Mouse (Mus musculus) MEL (cell line): ENCODE measurements around the gene Gtf2ird1. TPM values are rescaled to one million over a fixed set of nuclear protein-coding genes. Genes with fewer than 3 reads are reported as not detected.

Experiments
- DNase-seq: peaks from one replicate; pipeline ENCODE4 v3.0.0; 2011; ENCODE audit warnings: low read depth, low spot score
- H3K27ac ChIP-seq: 2 replicates; pipeline ENCODE4 v1.5.1; 2012; ENCODE audit warnings: low read depth, mild to moderate bottlenecking, control low read depth, low read length, moderate library complexity; ENCODE audit not compliant: control insufficient read depth
- H3K27me3 ChIP-seq, 2 experiments: fragments of 150-350 bp in 1 of 2; sonication (generic) in 1 of 2; 2 replicates each; pipeline ENCODE4 v1.6.1; 2012; ENCODE audit warnings: low read length in 2 of 2, mild to moderate bottlenecking in 2 of 2, improper control_type of control experiment in 1 of 2, moderate library complexity in 1 of 2; ENCODE audit not compliant: insufficient read depth in 2 of 2, control insufficient read depth in 1 of 2
- H3K36me3 ChIP-seq, 2 experiments: 2 replicates each; pipeline ENCODE4 v1.6.1; 2012 to 2014; ENCODE audit warnings: low read length in 2 of 2, improper control_type of control experiment in 1 of 2, inconsistent platforms in 1 of 2, mild to moderate bottlenecking in 1 of 2; ENCODE audit not compliant: insufficient read depth in 2 of 2, control insufficient read depth in 1 of 2
- H3K4me1 ChIP-seq, 2 experiments: fragments of 150-350 bp in 1 of 2; sonication (generic) in 1 of 2; 2 replicates each; pipeline ENCODE4 v1.6.1; 2012; ENCODE audit warnings: low read length in 2 of 2, improper control_type of control experiment in 1 of 2, mild to moderate bottlenecking in 1 of 2; ENCODE audit not compliant: insufficient read depth in 2 of 2, control insufficient read depth in 1 of 2
- H3K4me3 ChIP-seq, 2 experiments: fragments of 150-350 bp in 1 of 2; sonication (generic) in 1 of 2; 2 replicates each; pipeline ENCODE4 v1.5.1; 2012; ENCODE audit warnings: low read depth in 2 of 2, low read length in 2 of 2, mild to moderate bottlenecking in 2 of 2, moderate library complexity in 2 of 2, control low read depth in 1 of 2, improper control_type of control experiment in 1 of 2; ENCODE audit not compliant: control insufficient read depth in 1 of 2, insufficient read depth in 1 of 2
- H3K79me2 ChIP-seq: 2 replicates; pipeline ENCODE4 v1.6.1; 2012; ENCODE audit warnings: mild to moderate bottlenecking, low read length, moderate library complexity; ENCODE audit not compliant: control insufficient read depth, poor library complexity, insufficient read depth
- H3K9ac ChIP-seq: 2 replicates; pipeline ENCODE4 v1.6.1; 2012; ENCODE audit warnings: low read depth, mild to moderate bottlenecking, control low read depth, low read length, moderate library complexity; ENCODE audit not compliant: control insufficient read depth, poor library complexity, severe bottlenecking
- H3K9me3 ChIP-seq: fragments of 150-350 bp; sonication (generic); replicated peaks from 2 replicates; pipeline ENCODE4 v1.6.1; 2012; ENCODE audit warnings: mild to moderate bottlenecking, low read length, improper control_type of control experiment, moderate library complexity; ENCODE audit not compliant: insufficient read depth
- BHLHE40 ChIP-seq: IDR thresholded peaks from 2 replicates; pipeline ENCODE4 v1.6.1; 2012; ENCODE audit warnings: low read depth, mild to moderate bottlenecking, inconsistent platforms, low read length, improper control_type of control experiment, borderline replicate concordance
- CHD1 ChIP-seq: IDR thresholded peaks from 2 replicates; pipeline ENCODE4 v1.6.1; 2012; ENCODE audit warnings: low read depth, mild to moderate bottlenecking, inconsistent platforms, low read length, improper control_type of control experiment
- CHD2 ChIP-seq: IDR thresholded peaks from 2 replicates; pipeline ENCODE4 v1.6.1; 2011; ENCODE audit warnings: low read length, improper control_type of control experiment
- EP300 ChIP-seq, 2 experiments: IDR thresholded peaks; 2 replicates each; pipeline ENCODE4 v1.6.1; 2011; ENCODE audit warnings: improper control_type of control experiment in 2 of 2, low read length in 2 of 2, low read depth in 1 of 2, mild to moderate bottlenecking in 1 of 2
- GABPA ChIP-seq: IDR thresholded peaks from 2 replicates; pipeline ENCODE4 v1.6.1; 2012; ENCODE audit warnings: low read depth, mild to moderate bottlenecking, inconsistent platforms, low read length, improper control_type of control experiment, moderate library complexity
- KAT2A ChIP-seq: conservative IDR thresholded peaks from 2 replicates; pipeline ENCODE4 v1.6.1; 2012; ENCODE audit warnings: low read depth, low read length, improper control_type of control experiment, inconsistent platforms
- MAX ChIP-seq: IDR thresholded peaks from 2 replicates; pipeline ENCODE4 v1.6.1; 2011; ENCODE audit warnings: low read length, improper control_type of control experiment
- MAZ ChIP-seq: IDR thresholded peaks from 2 replicates; pipeline ENCODE4 v1.6.1; 2012; ENCODE audit warnings: low read depth, mild to moderate bottlenecking, inconsistent platforms, low read length, improper control_type of control experiment
- MYB ChIP-seq: IDR thresholded peaks from 2 replicates; pipeline ENCODE4 v1.6.1; 2011; ENCODE audit warnings: mild to moderate bottlenecking, low read depth, low read length, improper control_type of control experiment
- MYC ChIP-seq: IDR thresholded peaks from 2 replicates; pipeline ENCODE4 v1.6.1; 2011; ENCODE audit warnings: low read depth, mild to moderate bottlenecking, low read length, improper control_type of control experiment, moderate library complexity
- RCOR1 ChIP-seq: IDR thresholded peaks from 2 replicates; pipeline ENCODE4 v1.6.1; 2012; ENCODE audit warnings: low read depth, mild to moderate bottlenecking, inconsistent platforms, low read length, improper control_type of control experiment
- SMC3 ChIP-seq: IDR thresholded peaks from 2 replicates; pipeline ENCODE4 v1.6.1; 2011; ENCODE audit warnings: low read depth, low read length, improper control_type of control experiment
- TBP ChIP-seq: IDR thresholded peaks from 2 replicates; pipeline ENCODE4 v1.8.0; 2011; ENCODE audit warnings: low read depth, low read length, improper control_type of control experiment
- TCF12 ChIP-seq: IDR thresholded peaks from 2 replicates; pipeline ENCODE4 v1.6.1; 2014; ENCODE audit warnings: low read depth, mild to moderate bottlenecking, inconsistent platforms, low read length, improper control_type of control experiment, moderate library complexity
- ZC3H11A ChIP-seq: IDR thresholded peaks from 2 replicates; pipeline ENCODE4 v1.6.1; 2012; ENCODE audit warnings: low read depth, mild to moderate bottlenecking, inconsistent platforms, low read length, improper control_type of control experiment
- ZKSCAN1 ChIP-seq: IDR thresholded peaks from 2 replicates; pipeline ENCODE4 v1.6.1; 2012; ENCODE audit warnings: low read depth, mild to moderate bottlenecking, inconsistent platforms, low read length, improper control_type of control experiment, moderate library complexity
- ZNF384 ChIP-seq: IDR thresholded peaks from 2 replicates; pipeline ENCODE4 v1.6.1; 2012; ENCODE audit warnings: low read depth, mild to moderate bottlenecking, inconsistent platforms, low read length, improper control_type of control experiment
- polyA plus RNA-seq, 2 experiments: library from polyadenylated mRNA; stranded (reverse) in 1 of 2; unstranded in 1 of 2; fragments of >175 nt in 1 of 2; fragments of >200 nt in 1 of 2; gene quantifications; 2 replicates each; pipeline versions ENCODE4 v1.2.1 to v1.2.4; 2012; ENCODE audit warnings: low replicate concordance in 2 of 2, low read depth in 1 of 2; ENCODE audit not compliant: insufficient read length in 2 of 2, insufficient read depth in 1 of 2, missing spikeins in 1 of 2
- total RNA-seq: library from RNA; depleted of rRNA; stranded (reverse); fragments of 300-350 nt; gene quantifications from 2 replicates; pipeline ENCODE4 v1.2.3, GENCODE M21; 2012

Gtf2ird1 gene
- total and polyA plus RNA-seq, 3 experiments, result 15.2 to 54.7 TPM; not detected in 1

DNA sequence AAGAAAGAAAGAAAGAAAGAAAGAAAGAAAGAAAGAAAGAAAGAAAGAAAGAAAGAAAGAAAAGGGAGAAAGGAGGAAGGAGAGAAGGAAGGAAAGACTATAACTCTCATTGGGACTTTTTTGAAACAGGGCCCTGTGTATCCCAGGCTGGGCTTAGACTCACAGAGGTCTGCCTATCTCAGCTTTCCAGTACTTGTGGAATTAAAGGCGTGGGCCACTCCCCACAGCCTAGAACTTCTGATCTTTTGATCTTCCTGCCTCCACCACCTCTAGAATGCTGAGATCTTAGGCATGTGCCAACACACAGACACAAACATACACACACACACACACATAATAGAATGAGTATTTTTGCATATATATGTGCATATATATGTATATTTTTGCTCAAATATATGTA lies 8.7 kb upstream of the Gtf2ird1 start:
- Histone ChIP-seq H3K4me1 (no peaks in the 10 kb centered on the region), H3K9ac (no peak overlapping the region), H3K9me3 (no peaks in the 10 kb centered on the region), H3K4me3 (no peak overlapping the region), H3K27me3 (no peaks in the 10 kb centered on the region), H3K36me3 (no peaks in the 10 kb centered on the region), H3K27ac (no peak overlapping the region), H3K79me2 (no peaks in the 10 kb centered on the region)
- TF ChIP-seq ZKSCAN1, result no peak
- no peak for TF ChIP-seq SMC3
- TF ChIP-seq ZNF384, result no peak
- TF ChIP-seq TCF12, result no peak
- no peak for TF ChIP-seq RCOR1
- TF ChIP-seq BHLHE40, result no peak
- no peak for TF ChIP-seq ZC3H11A
- no peak for TF ChIP-seq MAZ
- no peak for TF ChIP-seq MYC
- no peak for TF ChIP-seq CHD2
- no peak for DNase-seq

DNA sequence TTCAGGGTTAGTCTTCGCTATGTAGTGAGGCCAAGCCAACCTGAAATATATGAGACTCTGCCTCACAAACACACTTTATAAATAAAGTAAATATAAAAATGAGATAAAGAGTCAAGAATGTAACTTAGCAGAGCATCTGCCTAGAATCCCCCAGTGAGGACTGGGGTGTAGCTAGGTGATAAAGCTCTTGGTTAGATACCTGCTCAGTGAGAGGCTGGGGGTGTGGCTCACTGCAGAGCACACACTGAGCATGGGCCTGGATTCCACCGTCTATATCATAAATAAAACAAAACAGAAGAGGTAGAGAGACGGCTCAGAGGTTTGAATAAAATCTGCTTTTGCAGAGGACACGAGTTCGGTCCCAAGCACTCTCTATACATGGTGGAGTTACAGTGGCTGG lies 7.7 kb upstream of the Gtf2ird1 start:
- no peaks in the 10 kb centered on the region for H3K79me2 ChIP-seq
- no peak overlapping the region for H3K4me3 ChIP-seq
- H3K27me3 ChIP-seq, result no peaks in the 10 kb centered on the region
- H3K27ac ChIP-seq, result no peak overlapping the region
- DNase-seq, result no peak
- no peaks in the 10 kb centered on the region for H3K36me3 ChIP-seq
- no peak for TF ChIP-seq SMC3
- TF ChIP-seq MYB, result no peak
- TF ChIP-seq TBP, result no peak
- TF ChIP-seq, all 39 proteins: peak for 0
- no peaks in the 10 kb centered on the region for H3K9me3 ChIP-seq
- no peaks in the 10 kb centered on the region for H3K4me1 ChIP-seq
- no peak overlapping the region for H3K9ac ChIP-seq

DNA sequence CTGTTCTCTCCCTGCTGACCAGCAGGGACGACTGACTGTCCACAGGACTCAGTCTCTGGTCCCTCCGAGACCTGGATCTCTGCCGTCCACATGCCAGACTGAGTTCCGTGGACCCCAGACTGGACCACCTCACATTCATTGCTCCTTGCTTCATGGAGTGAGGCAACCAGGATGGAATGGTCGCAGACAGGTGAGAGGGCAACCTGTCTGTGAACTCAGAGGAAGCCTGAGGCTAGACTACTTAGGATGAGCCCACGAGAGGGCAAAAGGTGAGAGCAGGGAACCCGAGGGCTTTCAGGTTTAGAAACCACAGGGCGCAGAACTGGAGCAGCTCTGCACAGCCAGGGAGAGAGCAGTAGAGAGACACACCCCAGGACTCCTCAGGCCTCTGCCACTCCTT lies 6.2 kb upstream of the Gtf2ird1 start:
- Histone ChIP-seq H3K27ac (no peak overlapping the region), H3K9ac (no peak overlapping the region), H3K36me3 (no peaks in the 10 kb centered on the region), H3K27me3 (no peaks in the 10 kb centered on the region), H3K9me3 (no peaks in the 10 kb centered on the region), H3K4me1 (peaks cover 0 to 11% of the 10 kb centered on the region in 2 experiments; a peak in 1 of 4 replicates), H3K79me2 (no peaks in the 10 kb centered on the region), H3K4me3 (no peak overlapping the region)
- TF ChIP-seq RCOR1 (no peak), MAX (no peak), GABPA (no peak), KAT2A (no peak), EP300 (IDR thresholded peaks at IDR 0.05; ENCODE audit: low read depth in 1 of 2, low read length in 2 of 2) (no peak), CHD1 (no peak)
- DNase-seq, result no peak
